Mouse (Mus musculus) limb, embryonic 14.5 days (tissue): ENCODE data around the gene Fzd7. TPM values are rescaled to one million over a fixed set of nuclear protein-coding genes. Genes with fewer than 3 reads are reported as not detected.

Source experiments
- ATAC-seq: fragments of 200-750 bp; cut with Nextera tagmentation; 2 replicates; pipeline ENCODE4 v1.8.0; 2017; ENCODE audit warnings: low read depth, moderate number of reproducible peaks, moderate TSS enrichment; ENCODE audit not compliant: low FRiP score
- DNase-seq: peaks from one replicate; pipeline ENCODE4 v3.0.0-alpha.2; 2015; ENCODE audit warnings: low spot score
- H3K27ac ChIP-seq: fragments of 300-500 bp; sonication (generic); replicated peaks from 2 replicates; pipeline ENCODE4 v1.5.1; 2014; ENCODE audit warnings: low read depth, mild to moderate bottlenecking, low read length, moderate library complexity, mixed read lengths
- H3K27me3 ChIP-seq: fragments of 300-500 bp; sonication (generic); 2 replicates; pipeline ENCODE4 v1.6.1; 2014; ENCODE audit warnings: low read length, mixed read lengths; ENCODE audit not compliant: control insufficient read depth, insufficient read depth
- H3K36me3 ChIP-seq: fragments of 300-500 bp; sonication (generic); 2 replicates; pipeline ENCODE4 v1.6.1; 2014; ENCODE audit warnings: mild to moderate bottlenecking, low read length, moderate library complexity, mixed read lengths; ENCODE audit not compliant: control insufficient read depth, insufficient read depth
- H3K4me1 ChIP-seq: fragments of 300-500 bp; sonication (generic); 2 replicates; pipeline ENCODE4 v1.6.1; 2014; ENCODE audit warnings: antibody characterized with exemption, low read length, mixed read lengths; ENCODE audit not compliant: control insufficient read depth, insufficient read depth
- H3K4me2 ChIP-seq: fragments of 300-500 bp; sonication (generic); replicated peaks from 2 replicates; pipeline ENCODE4 v1.6.1; 2014; ENCODE audit warnings: low read depth, mild to moderate bottlenecking, low read length, moderate library complexity; ENCODE audit not compliant: severe bottlenecking
- H3K4me3 ChIP-seq: fragments of 300-500 bp; sonication (generic); replicated peaks from 2 replicates; pipeline ENCODE4 v1.5.1; 2014; ENCODE audit warnings: low read length
- H3K9ac ChIP-seq: fragments of 300-500 bp; sonication (generic); 2 replicates; pipeline ENCODE4 v1.6.1; 2014; ENCODE audit warnings: mild to moderate bottlenecking, low read depth, low read length, moderate library complexity; ENCODE audit not compliant: severe bottlenecking
- H3K9me3 ChIP-seq: fragments of 300-500 bp; sonication (generic); 2 replicates; pipeline ENCODE4 v1.6.1; 2016; ENCODE audit warnings: low read length; ENCODE audit not compliant: control insufficient read depth
- POLR2A ChIP-seq: fragments of 200-500 bp; IDR thresholded peaks from 2 replicates; pipeline ENCODE4 v1.8.0; 2012; ENCODE audit warnings: inconsistent platforms, mild to moderate bottlenecking, moderate library complexity, borderline replicate concordance; ENCODE audit not compliant: insufficient read depth, insufficient read length; ENCODE audit errors: extremely low read depth
- WGBS: fragments of 180-500 bp; shearing (Covaris S2); extraction: QIAGEN DNeasy Blood & Tissue Kit; methylation state at CpG from one replicate; pipeline ENCODE4 v1.1.7; 2014; 5-methylcytosine and 5-hydroxymethylcytosine counted together
- polyA plus RNA-seq, 2 experiments: library from polyadenylated mRNA; depleted of rRNA in 1 of 2; stranded (reverse) in 1 of 2; unstranded in 1 of 2; fragments of >200 nt; fragmentation: Nextera tagmentation in 1 of 2; extraction: Ambion mirVana in 1 of 2; gene quantifications; 2 replicates each; pipeline versions ENCODE4 v1.2.1 to v1.2.3; 2012 to 2014

Gene Fzd7
- polyA plus RNA-seq, 2 experiments, result 14.8 to 27.5 TPM

- H3K27me3 ChIP-seq, result no peaks in the 10 kb centered on the region
- 79% methylated on average over 9 of the region's 9 CpGs for WGBS
- no peak overlapping the region for H3K9ac ChIP-seq
- H3K4me3 ChIP-seq, result no peak overlapping the region
- ATAC-seq (no peak), DNase-seq (no peak)
- no peaks in the 10 kb centered on the region for H3K9me3 ChIP-seq
- peaks cover 29% of the 10 kb centered on the region for H3K4me1 ChIP-seq
- H3K27ac ChIP-seq, result no peak overlapping the region
- H3K36me3 ChIP-seq, result peaks cover 15% of the 10 kb centered on the region
- no peak overlapping the region for H3K4me2 ChIP-seq
- no peak for TF ChIP-seq POLR2A
Observed at GRCm38 (mm10) chr1:59491517-59491916, 9.3 kb downstream of the Fzd7 start.

DNA sequence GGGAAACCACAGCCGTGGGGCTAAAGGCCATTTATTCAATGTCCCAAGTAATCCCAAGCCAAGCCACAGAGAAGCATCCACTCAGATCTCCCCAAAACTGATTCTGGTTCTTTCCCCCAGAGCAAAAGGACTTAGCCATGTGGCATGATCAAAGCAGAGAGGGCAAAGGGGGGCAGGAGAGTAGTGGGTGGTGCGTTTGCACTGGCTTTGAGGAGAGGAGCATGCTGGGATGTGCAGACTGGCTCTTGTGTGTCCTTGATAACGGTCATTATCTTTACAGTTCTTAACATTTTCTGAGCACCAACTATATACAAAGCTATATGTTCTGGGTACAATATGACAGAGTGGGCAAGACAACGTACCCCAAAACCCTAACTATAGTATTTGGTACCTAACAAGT, 10.2 kb downstream of the Fzd7 start:
- Histone ChIP-seq H3K27ac (no peak overlapping the region), H3K27me3 (no peaks in the 10 kb centered on the region)

DNA sequence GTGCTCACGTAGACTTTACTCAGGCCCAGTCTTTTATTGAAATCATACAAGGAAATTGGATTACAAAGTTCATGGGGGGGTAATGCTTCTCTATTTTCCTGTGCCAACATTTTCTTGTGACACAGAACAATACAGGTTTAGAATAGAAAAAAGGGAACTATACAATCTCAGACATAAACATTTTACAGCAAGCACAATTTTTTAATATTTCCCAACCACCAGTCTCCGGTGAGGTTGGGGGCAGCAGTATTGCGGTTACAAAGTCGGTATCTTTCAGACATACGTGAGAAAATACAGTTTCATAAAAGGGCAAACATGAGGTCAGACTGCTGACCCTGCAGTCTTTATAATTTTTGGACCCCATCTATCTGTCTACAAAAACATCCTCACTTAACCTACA, 13.7 kb downstream of the Fzd7 start:
- DNase-seq (no peak), ATAC-seq (no peak)
- Histone ChIP-seq H3K4me3 (no peak overlapping the region), H3K27me3 (no peaks in the 10 kb centered on the region), H3K36me3 (peaks cover under 1% of the 10 kb centered on the region; the same call in 1 of the 2 replicates), H3K4me1 (peaks cover 10% of the 10 kb centered on the region; the same call in 1 of the 2 replicates), H3K27ac (no peak overlapping the region), H3K4me2 (no peak overlapping the region), H3K9me3 (no peaks in the 10 kb centered on the region), H3K9ac (no peak overlapping the region)
- 91% methylated on average over 5 of the region's 5 CpGs for WGBS
- no peak for TF ChIP-seq POLR2A

More for the DNA sequence above, 10.2 kb downstream of the Fzd7 start:
- ATAC-seq (no peak), DNase-seq (no peak)
- no peak overlapping the region for H3K4me3 ChIP-seq
- TF ChIP-seq POLR2A, result no peak
- WGBS, result 56% methylated on average over 4 of the region's 4 CpGs
- no peaks in the 10 kb centered on the region for H3K9me3 ChIP-seq
- H3K4me2 ChIP-seq, result no peak overlapping the region
- H3K4me1 ChIP-seq, result peaks cover 22% of the 10 kb centered on the region
- no peak overlapping the region for H3K9ac ChIP-seq
- peaks cover 12% of the 10 kb centered on the region for H3K36me3 ChIP-seq

- no peak for ATAC-seq
- H3K4me2 ChIP-seq, result no peak overlapping the region
- H3K4me1 ChIP-seq, result 0 out of 2 replicates have a peak, but pooled peaks cover 2% of the 10 kb centered on the region
- H3K27me3 ChIP-seq, result no peaks in the 10 kb centered on the region
- no peak overlapping the region for H3K4me3 ChIP-seq
- no peaks in the 10 kb centered on the region for H3K9me3 ChIP-seq
- 73% methylated on average over 6 of the region's 6 CpGs for WGBS
- no peak for DNase-seq
- no peak overlapping the region for H3K9ac ChIP-seq
- no peak overlapping the region for H3K27ac ChIP-seq
- H3K36me3 ChIP-seq, result no peaks in the 10 kb centered on the region
- TF ChIP-seq POLR2A, result no peak
Observed at GRCm38 (mm10) chr1:59497741-59498613, 15.8 kb downstream of the Fzd7 start.

- no peak overlapping the region for H3K9ac ChIP-seq
- ATAC-seq (no peak), DNase-seq (no peak)
- no peaks in the 10 kb centered on the region for H3K4me1 ChIP-seq
- no peaks in the 10 kb centered on the region for H3K36me3 ChIP-seq
- H3K9me3 ChIP-seq, result no peaks in the 10 kb centered on the region
- no peak overlapping the region for H3K4me2 ChIP-seq
- H3K4me3 ChIP-seq, result no peak overlapping the region
- no peak overlapping the region for H3K27ac ChIP-seq
- WGBS, result 63% methylated on average over 3 of the region's 3 CpGs
- no peaks in the 10 kb centered on the region for H3K27me3 ChIP-seq
- TF ChIP-seq POLR2A, result no peak
Observed at GRCm38 (mm10) chr1:59499327-59499726, 17.1 kb downstream of the Fzd7 start.
